Mouse (Mus musculus): ENCODE measurements around the gene Olfr1254. TPM values are rescaled to one million over a fixed set of nuclear protein-coding genes. Genes with fewer than 3 reads are reported as not detected.

Gene Olfr1254
- not detected for polyA plus RNA-seq (2017; shearing (Covaris generic))

GRCm38 (mm10) chr2:89793519-89793918, at the start of gene Olfr1254:
Gene Olfr1254, minus strand, starts transcription at chr2:89793619.
- ATAC-seq: no peak

GRCm38 (mm10) chr2:89841455-89841854, 48.0 kb upstream of the Olfr1254 start, which contains the start of gene Olfr1256:
Gene Olfr1256, minus strand, starts transcription at chr2:89841555.
- ATAC-seq: no peak

GRCm38 (mm10) chr2:89820216-89820615, 26.8 kb upstream of the Olfr1254 start:
- ATAC-seq: no peak

GRCm38 (mm10) chr2:89811751-89812150, 18.3 kb upstream of the Olfr1254 start, which contains the start of gene Olfr1255:
Gene Olfr1255, plus strand, starts transcription at chr2:89812051.
- no peak for ATAC-seq

GRCm38 (mm10) chr2:89810751-89811150, 17.3 kb upstream of the Olfr1254 start:
- ATAC-seq: no peak

- no peak for ATAC-seq
Measured at GRCm38 (mm10) chr2:89799583-89799982, 6.2 kb upstream of the Olfr1254 start.

GRCm38 (mm10) chr2:89756990-89757389, 36.4 kb downstream of the Olfr1254 start, which contains the start of gene Olfr1253:
Gene Olfr1253, minus strand, starts transcription at chr2:89757090.
- ATAC-seq: no peak

Other genes with a start within 250 kb of the Olfr1254 start
- not detected for gene Olfr1245, start 215.2 kb downstream of the Olfr1254 start, polyA plus RNA-seq (2017; shearing (Covaris generic))
- not detected for gene Olfr1246, start 200.5 kb downstream of the Olfr1254 start, polyA plus RNA-seq (2017; shearing (Covaris generic))
- gene Olfr1247, start 179.5 kb downstream of the Olfr1254 start, polyA plus RNA-seq (2017; shearing (Covaris generic)): under 1 TPM in 1 of 3 experiments, not detected in 2; 0.07 TPM
- gene Olfr1248, start 175.4 kb downstream of the Olfr1254 start, polyA plus RNA-seq (2017; shearing (Covaris generic)): not detected
- gene Olfr1249, start 158.6 kb downstream of the Olfr1254 start, polyA plus RNA-seq (2017; shearing (Covaris generic)): not detected
- gene Olfr1250, start 132.2 kb downstream of the Olfr1254 start, polyA plus RNA-seq (2017; shearing (Covaris generic)): not detected
- not detected for gene Olfr1251, start 121.7 kb downstream of the Olfr1254 start, polyA plus RNA-seq (2017; shearing (Covaris generic))
- gene Olfr1252, start 68.6 kb downstream of the Olfr1254 start, polyA plus RNA-seq (2017; shearing (Covaris generic)): not detected
- not detected for gene Olfr1253, start 36.5 kb downstream of the Olfr1254 start, polyA plus RNA-seq (2017; shearing (Covaris generic))
- not detected for gene Olfr1255, start 18.4 kb upstream of the Olfr1254 start, polyA plus RNA-seq (2017; shearing (Covaris generic))
- not detected for gene Olfr1256, start 47.9 kb upstream of the Olfr1254 start, polyA plus RNA-seq (2017; shearing (Covaris generic))
- not detected for gene Olfr48, start 54.6 kb upstream of the Olfr1254 start, polyA plus RNA-seq (2017; shearing (Covaris generic))
- not detected for gene Olfr1257, start 84.8 kb upstream of the Olfr1254 start, polyA plus RNA-seq (2017; shearing (Covaris generic))
- gene Olfr1258, start 133.7 kb upstream of the Olfr1254 start, polyA plus RNA-seq (2017; shearing (Covaris generic)): not detected
- gene Olfr1259, start 155.0 kb upstream of the Olfr1254 start, polyA plus RNA-seq (2017; shearing (Covaris generic)): not detected
- gene Olfr1260, start 180.7 kb upstream of the Olfr1254 start, polyA plus RNA-seq (2017; shearing (Covaris generic)): not detected
- gene Olfr1261, start 197.6 kb upstream of the Olfr1254 start, polyA plus RNA-seq (2017; shearing (Covaris generic)): not detected
- not detected for gene Olfr1262, start 206.5 kb upstream of the Olfr1254 start, polyA plus RNA-seq (2017; shearing (Covaris generic))
- gene Olfr1263, start 218.5 kb upstream of the Olfr1254 start, polyA plus RNA-seq (2017; shearing (Covaris generic)): not detected
- not detected for gene Olfr1264, start 232.0 kb upstream of the Olfr1254 start, polyA plus RNA-seq (2017; shearing (Covaris generic))
- gene Olfr1265, start 241.7 kb upstream of the Olfr1254 start, polyA plus RNA-seq (2017; shearing (Covaris generic)): not detected